Mouse (Mus musculus) urinary bladder, postnatal 0 days (tissue): ENCODE data around the gene Flg. TPM values are rescaled to one million over a fixed set of nuclear protein-coding genes. Genes with fewer than 3 reads are reported as not detected.

Experiments
- polyA plus RNA-seq: library from polyadenylated mRNA; unstranded; fragments of >200 nt; fragmentation: Nextera tagmentation; extraction: Ambion mirVana; gene quantifications from 2 replicates; pipeline ENCODE4 v1.2.1, GENCODE M21; 2015

Flg gene
- polyA plus RNA-seq: not detected in 2 replicates

GRCm38 (mm10) chr3:93273223-93273622 is at the start of gene Flg:
TSS of gene Flg (plus strand) at chr3:93273523.

GRCm38 (mm10) chr3:93319449-93319848 is 46.1 kb downstream of the Flg start, which contains the start of gene Hrnr:
TSS of gene Hrnr (plus strand) at chr3:93319749.

Other genes with a start within 250 kb of the Flg start
- not detected in 2 replicates for gene Gm4858, start 204.7 kb upstream of the Flg start, polyA plus RNA-seq
- gene Crnn, start 128.7 kb upstream of the Flg start, polyA plus RNA-seq: not detected in 2 replicates
- gene Flg2, start 76.2 kb upstream of the Flg start, polyA plus RNA-seq: not detected in 2 replicates
- not detected in 2 replicates for gene Hrnr, start 46.2 kb downstream of the Flg start, polyA plus RNA-seq
- gene Rptn, start 120.2 kb downstream of the Flg start, polyA plus RNA-seq: 0.54 and 0.59 TPM in 2 replicates
- 1.1 and 1.6 TPM in 2 replicates for gene Tchh, start 168.8 kb downstream of the Flg start, polyA plus RNA-seq
- gene Tchhl1, start 195.2 kb downstream of the Flg start, polyA plus RNA-seq: not detected in 2 replicates
- gene S100a11, start 247.0 kb downstream of the Flg start, polyA plus RNA-seq: 2,966 and 3,460 TPM in 2 replicates